Mouse (Mus musculus): ENCODE data around the gene Plek2. TPM values are rescaled to one million over a fixed set of nuclear protein-coding genes. Genes with fewer than 3 reads are reported as not detected.

Plek2 gene
- polyA plus RNA-seq, 1 experiment, result 0.22 TPM

GRCm38 (mm10) chr12:78919079-78919712 is 12.4 kb upstream of the Plek2 start:
- no peaks in the 10 kb centered on the region for H3K36me3 ChIP-seq (ENCODE audit: control insufficient read depth, insufficient read depth, low read length)
- H3K4me1 ChIP-seq (ENCODE audit: control insufficient read depth, insufficient read depth, low read length), result no peaks in the 10 kb centered on the region; the same call in 1 of the 2 replicates
- no peak overlapping the region for H3K4me3 ChIP-seq (ENCODE audit: control insufficient read depth, low read depth, low read length)
- no peak overlapping the region for H3K27ac ChIP-seq (ENCODE audit: control insufficient read depth, insufficient read depth, low read depth, low read length)
- no peaks in the 10 kb centered on the region for H3K27me3 ChIP-seq (ENCODE audit: control insufficient read depth, insufficient read depth, low read length)
- TF ChIP-seq CTCF (IDR thresholded peaks at IDR 0.05; ENCODE audit: control insufficient read depth, insufficient read depth, insufficient replicate concordance, low read depth, low read length), result peak; percentile 54; the same call in 1 of the 2 replicates
- TF ChIP-seq POLR2A (IDR thresholded peaks at IDR 0.05; ENCODE audit: control insufficient read depth, low read depth, low read length), result no peak

- Histone ChIP-seq H3K4me1 (ENCODE audit: control insufficient read depth, insufficient read depth, low read length) (no peaks in the 10 kb centered on the region; the same call in 1 of the 2 replicates), H3K27me3 (ENCODE audit: control insufficient read depth, insufficient read depth, low read length) (no peaks in the 10 kb centered on the region), H3K27ac (ENCODE audit: control insufficient read depth, insufficient read depth, low read depth, low read length) (no peak overlapping the region), H3K36me3 (ENCODE audit: control insufficient read depth, insufficient read depth, low read length) (no peaks in the 10 kb centered on the region), H3K4me3 (ENCODE audit: control insufficient read depth, low read depth, low read length) (no peak overlapping the region)
- TF ChIP-seq POLR2A (IDR thresholded peaks at IDR 0.05; ENCODE audit: control insufficient read depth, low read depth, low read length), result no peak
- TF ChIP-seq CTCF (IDR thresholded peaks at IDR 0.05; ENCODE audit: control insufficient read depth, insufficient read depth, insufficient replicate concordance, low read depth, low read length), result peak; percentile 84; the same call in 1 of the 2 replicates
Measured at GRCm38 (mm10) chr12:78918227-78919078, 11.7 kb upstream of the Plek2 start.

- peaks cover 5% of the 10 kb centered on the region for H3K4me1 ChIP-seq (ENCODE audit: control insufficient read depth, insufficient read depth, low read length)
- no peak overlapping the region for H3K27ac ChIP-seq (ENCODE audit: control insufficient read depth, insufficient read depth, low read depth, low read length)
- H3K36me3 ChIP-seq (ENCODE audit: control insufficient read depth, insufficient read depth, low read length), result no peaks in the 10 kb centered on the region
- TF ChIP-seq CTCF (IDR thresholded peaks at IDR 0.05; ENCODE audit: control insufficient read depth, insufficient read depth, insufficient replicate concordance, low read depth, low read length), result peak; percentile 61; the same call in 1 of the 2 replicates
- no peak for TF ChIP-seq POLR2A (IDR thresholded peaks at IDR 0.05; ENCODE audit: control insufficient read depth, low read depth, low read length)
- H3K27me3 ChIP-seq (ENCODE audit: control insufficient read depth, insufficient read depth, low read length), result peaks cover 3% of the 10 kb centered on the region; the same call in 1 of the 2 replicates
- no peak overlapping the region for H3K4me3 ChIP-seq (ENCODE audit: control insufficient read depth, low read depth, low read length)
Measured at GRCm38 (mm10) chr12:78916278-78916677, 9.5 kb upstream of the Plek2 start.

GRCm38 (mm10) chr12:78915561-78915960 is 8.8 kb upstream of the Plek2 start:
- TF ChIP-seq CTCF (IDR thresholded peaks at IDR 0.05; ENCODE audit: control insufficient read depth, insufficient read depth, insufficient replicate concordance, low read depth, low read length) (no peak), POLR2A (IDR thresholded peaks at IDR 0.05; ENCODE audit: control insufficient read depth, low read depth, low read length) (no peak)
- Histone ChIP-seq H3K27me3 (ENCODE audit: control insufficient read depth, insufficient read depth, low read length) (peaks cover 3% of the 10 kb centered on the region; the same call in 1 of the 2 replicates), H3K27ac (ENCODE audit: control insufficient read depth, insufficient read depth, low read depth, low read length) (no peak overlapping the region), H3K4me1 (ENCODE audit: control insufficient read depth, insufficient read depth, low read length) (peaks cover 9% of the 10 kb centered on the region), H3K4me3 (ENCODE audit: control insufficient read depth, low read depth, low read length) (no peak overlapping the region), H3K36me3 (ENCODE audit: control insufficient read depth, insufficient read depth, low read length) (no peaks in the 10 kb centered on the region)

GRCm38 (mm10) chr12:78914458-78914857 is 7.7 kb upstream of the Plek2 start:
- no peak overlapping the region for H3K4me3 ChIP-seq (ENCODE audit: control insufficient read depth, low read depth, low read length)
- H3K36me3 ChIP-seq (ENCODE audit: control insufficient read depth, insufficient read depth, low read length), result no peaks in the 10 kb centered on the region
- no peak overlapping the region for H3K27ac ChIP-seq (ENCODE audit: control insufficient read depth, insufficient read depth, low read depth, low read length)
- peaks cover 9% of the 10 kb centered on the region for H3K4me1 ChIP-seq (ENCODE audit: control insufficient read depth, insufficient read depth, low read length)
- peaks cover 3% of the 10 kb centered on the region; the same call in 1 of the 2 replicates for H3K27me3 ChIP-seq (ENCODE audit: control insufficient read depth, insufficient read depth, low read length)
- TF ChIP-seq CTCF (IDR thresholded peaks at IDR 0.05; ENCODE audit: control insufficient read depth, insufficient read depth, insufficient replicate concordance, low read depth, low read length) (no peak), POLR2A (IDR thresholded peaks at IDR 0.05; ENCODE audit: control insufficient read depth, low read depth, low read length) (no peak)

- no peaks in the 10 kb centered on the region for H3K36me3 ChIP-seq (ENCODE audit: control insufficient read depth, insufficient read depth, low read length)
- no peak overlapping the region for H3K27ac ChIP-seq (ENCODE audit: control insufficient read depth, insufficient read depth, low read depth, low read length)
- H3K4me3 ChIP-seq (ENCODE audit: control insufficient read depth, low read depth, low read length), result peak overlapping the region; percentile 44
- no peak for TF ChIP-seq CTCF (IDR thresholded peaks at IDR 0.05; ENCODE audit: control insufficient read depth, insufficient read depth, insufficient replicate concordance, low read depth, low read length)
- TF ChIP-seq POLR2A (IDR thresholded peaks at IDR 0.05; ENCODE audit: control insufficient read depth, low read depth, low read length), result no peak
- H3K4me1 ChIP-seq (ENCODE audit: control insufficient read depth, insufficient read depth, low read length), result peaks cover 12% of the 10 kb centered on the region
- peaks cover 3% of the 10 kb centered on the region; the same call in 1 of the 2 replicates for H3K27me3 ChIP-seq (ENCODE audit: control insufficient read depth, insufficient read depth, low read length)
Measured at GRCm38 (mm10) chr12:78911707-78912417, 5.1 kb upstream of the Plek2 start.

All from testis, adult 2 months (tissue).